Mouse (Mus musculus) cerebellum, postnatal 14 days (tissue): Measurements from ENCODE around the gene Brap.
A peak's percentile ranks its signal among the peaks of the same experiment; 100 is the strongest.
"Not testable (repeated sequence)": the region's sequence is repeated elsewhere in the genome, so short reads cannot be mapped to it uniquely, and the experiment has no call there.

Source experiments
- DNase-seq, 2 experiments: peaks; one replicate each; pipeline ENCODE4 v3.0.0; 2021; ENCODE audit warnings: mixed read lengths in 2 of 2

Gene Brap

GRCm38 (mm10) chr5:121660059-121660896, at the start of gene Brap, which contains the start of gene Acad10:
Gene Brap, plus strand, starts transcription at chr5:121660563.
Gene Acad10, minus strand, starts transcription at chr5:121660514.
- DNase-seq: peak; percentile 97 to 98

- no peak for DNase-seq
Observed at GRCm38 (mm10) chr5:121612036-121612435, 48.3 kb upstream of the Brap start.

GRCm38 (mm10) chr5:121614921-121615320, 45.4 kb upstream of the Brap start:
- not testable (repeated sequence) for DNase-seq

GRCm38 (mm10) chr5:121618592-121619513, 41.5 kb upstream of the Brap start, which contains the start of gene Acad12:
Gene Acad12, minus strand, starts transcription at chr5:121618938.
- DNase-seq: peak; percentile 92

GRCm38 (mm10) chr5:121621102-121621501, 39.3 kb upstream of the Brap start:
- DNase-seq: no peak

GRCm38 (mm10) chr5:121623241-121623640, 37.1 kb upstream of the Brap start:
- no peak for DNase-seq

GRCm38 (mm10) chr5:121627871-121628270, 32.5 kb upstream of the Brap start:
- peak; percentile 79 to 91 for DNase-seq

- peak; percentile 28 to 54 for DNase-seq
Observed at GRCm38 (mm10) chr5:121631106-121631647, 29.2 kb upstream of the Brap start.

- no peak for DNase-seq
Observed at GRCm38 (mm10) chr5:121632804-121633203, 27.6 kb upstream of the Brap start.

GRCm38 (mm10) chr5:121634668-121635067, 25.7 kb upstream of the Brap start:
- no peak for DNase-seq

- no peak for DNase-seq
Observed at GRCm38 (mm10) chr5:121637296-121637695, 23.1 kb upstream of the Brap start.

GRCm38 (mm10) chr5:121639601-121640000, 20.8 kb upstream of the Brap start:
- DNase-seq: no peak

- no peak for DNase-seq
Observed at GRCm38 (mm10) chr5:121649134-121649533, 11.2 kb upstream of the Brap start.

GRCm38 (mm10) chr5:121654526-121654925, 5.8 kb upstream of the Brap start:
- DNase-seq: no peak

GRCm38 (mm10) chr5:121656866-121657265, 3.5 kb upstream of the Brap start:
- not testable (repeated sequence) for DNase-seq

GRCm38 (mm10) chr5:121657656-121658055, 2.7 kb upstream of the Brap start:
- DNase-seq: not testable (repeated sequence)

- DNase-seq: peak in 1 of 2 experiments; percentile 49
Observed at GRCm38 (mm10) chr5:121660897-121661254, 513 bp downstream of the Brap start.

- DNase-seq: no peak
Observed at GRCm38 (mm10) chr5:121661494-121661893, 1.1 kb downstream of the Brap start.

- no peak for DNase-seq
Observed at GRCm38 (mm10) chr5:121663456-121663855, 3.1 kb downstream of the Brap start.

- DNase-seq: peak; percentile 44 to 45
Observed at GRCm38 (mm10) chr5:121664078-121664477, 3.7 kb downstream of the Brap start.

GRCm38 (mm10) chr5:121664971-121665370, 4.6 kb downstream of the Brap start:
- no peak for DNase-seq

- no peak for DNase-seq
Observed at GRCm38 (mm10) chr5:121667067-121667466, 6.7 kb downstream of the Brap start.

GRCm38 (mm10) chr5:121668411-121668810, 8.0 kb downstream of the Brap start:
- DNase-seq: no peak
